Mouse (Mus musculus) large intestine, adult 2 months (tissue): ENCODE data around the gene Pgls. TPM values are rescaled to one million over a fixed set of nuclear protein-coding genes. Genes with fewer than 3 reads are reported as not detected.
A peak's percentile ranks its signal among the peaks of the same experiment; 100 is the strongest.

ENCODE experiments used
- DNase-seq: peaks from one replicate; pipeline ENCODE4 v3.0.0-alpha.2; 2012; ENCODE audit warnings: low read depth, low spot score
- WGBS: fragments of 180-500 bp; shearing (Covaris S2); methylation state at CpG from one replicate; pipeline ENCODE4 v1.1.7; 2018; 5-methylcytosine and 5-hydroxymethylcytosine counted together
- polyA plus RNA-seq: library from polyadenylated mRNA; depleted of rRNA; stranded (reverse); fragments of >200 nt; gene quantifications from 2 replicates; pipeline ENCODE4 v1.2.3, GENCODE M21; 2012

Gene Pgls
- polyA plus RNA-seq, 1 experiment, result 109 TPM

DNA sequence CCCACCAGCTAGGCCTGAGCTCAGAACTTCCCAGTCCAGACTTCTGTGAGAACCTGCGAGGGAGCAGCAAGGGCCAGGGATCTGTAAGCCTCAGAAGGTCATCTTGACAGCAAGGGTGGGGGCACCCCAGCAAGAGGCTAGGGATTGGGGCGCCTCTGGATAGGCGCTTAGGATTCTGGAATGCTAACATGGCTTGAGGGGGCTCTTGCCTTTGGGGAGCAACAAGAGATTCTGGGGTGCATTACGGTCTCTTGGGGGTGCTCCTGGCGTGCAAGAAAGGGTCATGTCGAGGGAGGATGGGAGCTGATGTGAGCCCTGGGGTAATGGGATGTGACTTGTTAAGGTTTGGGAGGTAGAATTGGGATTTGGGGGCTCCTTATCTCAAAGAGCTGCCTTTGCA is 23.0 kb upstream of the Pgls start:
- WGBS, result 30% methylated on average over 6 of the region's 6 CpGs
- no peak for DNase-seq

DNA sequence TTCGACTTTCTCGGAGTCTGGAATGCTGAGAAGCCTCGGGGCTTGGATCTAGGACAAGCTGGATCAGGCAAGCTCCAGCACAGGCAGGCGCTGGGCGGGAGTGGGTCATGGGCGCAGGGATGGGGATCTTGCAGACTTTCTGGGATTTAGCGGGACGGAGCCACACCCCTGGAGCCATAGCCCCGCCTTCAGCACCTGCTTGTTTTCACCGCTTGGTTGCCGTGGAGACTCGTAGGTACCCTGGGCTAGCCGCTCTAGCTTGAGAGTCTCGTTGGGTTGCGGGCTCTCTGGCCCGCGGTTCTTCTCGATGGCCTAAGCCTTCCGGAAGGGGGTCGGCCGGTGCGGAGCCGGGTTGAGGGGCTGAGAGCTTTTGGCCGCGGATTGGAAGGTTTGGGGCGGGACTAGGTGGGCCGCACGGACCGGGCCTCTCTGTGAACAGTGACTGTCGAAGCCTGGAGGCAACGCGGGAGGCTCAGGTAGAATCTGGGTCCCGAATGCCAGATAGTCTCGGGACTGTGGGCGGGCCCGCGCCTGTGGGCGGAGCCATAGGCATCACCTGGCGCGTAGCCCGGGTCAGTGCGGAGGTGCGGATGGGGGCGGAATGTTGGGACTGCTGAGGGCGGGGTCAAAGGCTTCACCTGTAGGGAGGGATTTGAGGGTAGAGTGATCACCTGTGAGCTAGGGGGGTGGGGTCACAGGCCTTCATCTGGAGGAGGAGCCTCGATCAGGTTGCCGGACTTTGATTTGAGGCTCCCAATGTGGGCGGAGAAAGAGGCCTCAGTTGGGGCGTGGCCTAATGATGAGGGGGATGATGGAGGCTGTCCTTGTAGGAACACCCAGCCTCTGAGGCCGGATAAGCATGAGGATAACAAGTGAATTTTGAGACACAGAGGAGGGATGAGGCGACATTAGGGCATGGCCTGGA is 22.3 kb upstream of the Pgls start:
- peak; percentile 96 for DNase-seq
- WGBS, result 2% methylated on average over 51 of the region's 51 CpGs

DNA sequence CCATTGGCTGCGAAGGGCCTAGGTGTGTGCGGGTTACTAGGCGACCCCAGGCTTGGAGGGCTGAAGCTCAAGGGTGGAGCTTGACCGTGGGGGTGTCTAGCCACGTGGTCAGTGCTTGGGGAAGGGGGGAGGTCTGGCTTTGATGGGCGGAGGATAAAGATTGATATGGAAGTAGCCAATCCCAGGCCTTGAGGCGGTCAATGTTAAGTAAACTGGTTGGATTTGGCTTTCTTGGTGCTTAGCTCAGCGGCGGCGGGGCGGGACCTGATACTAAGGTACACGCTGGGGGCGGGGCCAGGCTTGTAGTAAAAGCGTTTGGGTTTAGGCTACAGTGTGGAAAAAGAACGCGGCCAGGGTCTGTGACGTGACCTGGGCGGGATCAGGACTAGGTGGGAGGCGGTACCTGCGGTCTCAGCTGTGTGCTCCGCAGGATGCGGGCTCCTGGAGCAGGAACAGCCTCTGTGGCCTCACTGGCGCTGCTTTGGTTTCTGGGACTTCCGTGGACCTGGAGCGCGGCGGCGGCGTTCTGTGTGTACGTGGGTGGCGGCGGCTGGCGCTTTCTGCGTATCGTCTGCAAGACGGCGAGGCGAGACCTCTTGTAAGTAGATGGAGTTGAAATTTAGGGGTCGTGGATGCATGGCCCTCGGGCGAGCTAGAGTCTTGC is 21.6 kb upstream of the Pgls start:
- under 1% methylated on average over 41 of the region's 41 CpGs for WGBS
- peak; percentile 95 for DNase-seq

DNA sequence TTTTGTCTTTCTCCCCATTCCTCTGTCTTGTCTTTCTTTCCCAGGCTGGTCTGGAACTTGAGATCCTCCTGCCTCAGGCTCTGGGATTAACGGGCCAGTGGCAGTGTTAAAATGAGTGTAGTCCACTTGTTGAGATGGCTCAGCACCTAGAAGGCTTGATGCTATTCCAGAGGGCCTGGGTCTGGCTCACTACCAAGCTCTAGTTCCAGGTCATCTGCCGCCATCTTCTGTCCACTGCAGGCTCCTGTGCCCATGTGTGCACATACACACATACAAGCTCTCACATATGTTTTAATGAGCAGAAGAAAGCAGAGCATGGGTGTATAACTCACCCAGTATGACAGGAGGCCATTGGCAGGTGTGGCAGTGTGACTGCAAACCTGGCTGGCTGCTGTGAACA is 19.9 kb upstream of the Pgls start:
- DNase-seq, result no peak
- WGBS, result 64% methylated on average over 2 of the region's 2 CpGs

DNA sequence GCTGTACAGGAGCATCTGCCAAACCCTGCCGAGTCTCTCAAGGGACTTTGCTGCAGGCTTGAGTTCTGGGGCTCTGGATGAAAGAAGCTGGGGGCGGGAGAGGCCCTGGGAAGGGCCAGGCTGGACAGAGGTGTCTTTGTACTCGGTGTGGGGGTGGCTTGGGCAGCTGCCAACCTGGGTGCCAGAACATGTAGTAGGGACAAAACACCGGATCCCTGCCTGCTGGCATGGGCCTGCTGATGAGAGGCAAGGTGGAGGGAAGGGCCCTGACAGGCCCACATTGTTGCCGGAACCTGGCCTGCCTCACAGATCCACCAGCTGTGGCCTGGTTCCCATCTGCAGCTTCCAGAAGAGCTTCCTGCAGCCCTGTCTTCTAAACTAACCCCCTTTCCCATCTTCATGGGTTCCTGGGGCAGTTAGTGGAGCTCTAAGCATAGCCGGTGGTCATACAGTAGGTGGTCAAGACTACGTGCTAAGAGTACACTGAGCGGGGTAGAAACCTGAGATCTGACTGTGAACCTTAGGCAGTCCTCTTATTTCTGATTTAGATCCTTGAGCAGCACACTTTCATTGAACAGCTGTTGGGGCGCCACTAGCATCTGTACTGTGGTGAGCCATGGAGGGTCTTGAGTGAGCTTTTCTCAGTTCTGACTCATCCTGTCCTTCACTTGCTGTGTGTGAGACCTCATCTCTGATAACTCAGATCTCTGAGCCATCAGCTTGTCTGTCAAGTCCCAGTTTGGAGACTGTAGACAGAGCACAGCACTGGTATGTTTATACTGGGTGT is 18.9 kb upstream of the Pgls start:
- no peak for DNase-seq
- WGBS, result 46% methylated on average over 9 of the region's 9 CpGs

DNA sequence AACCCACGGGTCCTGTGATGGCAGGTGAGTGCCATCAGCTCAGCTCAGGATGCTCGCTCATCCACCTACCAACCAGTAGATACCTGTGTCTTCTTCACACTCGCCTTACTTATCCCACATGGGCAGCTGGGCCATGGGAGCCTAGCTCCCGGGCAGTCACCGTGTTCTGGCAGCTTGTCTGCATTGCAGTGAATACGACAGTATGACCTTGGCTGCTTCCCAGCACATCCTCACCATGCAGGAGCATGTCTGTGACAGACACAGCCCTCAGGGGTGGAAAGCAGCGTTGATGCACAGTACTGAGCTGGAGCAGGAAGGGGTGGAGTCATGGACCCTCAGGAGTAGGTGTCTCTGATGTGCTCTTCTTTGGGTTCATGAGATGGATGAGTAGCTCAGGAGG is 17.6 kb upstream of the Pgls start:
- no peak for DNase-seq
- 65% methylated on average over 7 of the region's 7 CpGs for WGBS

DNA sequence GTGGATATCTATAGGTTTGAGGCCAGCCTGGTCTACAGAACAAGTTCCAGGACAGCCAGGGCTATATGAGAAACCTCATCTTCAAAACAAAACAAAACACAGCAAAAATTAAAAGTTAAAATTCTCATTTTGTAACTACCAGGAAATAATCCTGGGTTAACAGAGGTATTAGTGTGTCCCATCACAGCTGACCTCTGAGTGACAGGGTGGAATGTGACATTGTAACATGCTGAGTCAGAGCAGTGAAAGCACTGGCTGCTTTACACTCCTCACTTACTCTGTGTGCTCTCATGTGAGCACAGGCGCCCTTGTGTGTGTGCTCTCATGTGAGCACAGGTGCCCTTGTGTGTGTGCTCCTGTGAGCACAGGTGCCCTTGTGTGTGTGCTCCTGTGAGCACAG is 17.0 kb upstream of the Pgls start:
- WGBS, result 38% methylated on average over 1 of the region's 1 CpGs

DNA sequence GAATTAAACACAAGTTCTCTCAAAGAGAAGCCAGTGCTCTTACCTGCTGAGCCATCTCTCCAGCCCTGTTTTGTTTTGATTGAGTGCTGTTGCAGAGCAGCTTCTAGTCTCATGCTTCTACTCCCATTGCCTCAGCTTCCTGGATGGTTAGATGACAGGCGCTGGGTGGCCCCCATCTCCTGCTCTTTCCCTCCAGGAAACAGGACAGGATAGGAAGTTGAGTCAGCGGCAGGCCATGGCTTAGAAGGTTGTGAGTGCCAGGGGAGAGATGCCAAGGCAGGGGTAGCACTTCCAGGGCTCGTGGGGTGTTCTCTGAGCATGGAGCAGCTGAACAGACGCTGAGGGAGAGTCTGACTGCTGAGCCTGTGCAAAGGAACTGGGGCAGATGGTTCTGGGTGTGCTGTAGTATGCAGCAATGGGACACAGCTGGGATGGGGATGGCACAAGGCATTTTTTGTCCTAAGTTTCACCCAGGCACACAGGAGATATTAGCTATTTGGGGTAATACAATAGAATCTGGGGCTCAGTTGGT is 14.1 kb upstream of the Pgls start:
- WGBS, result 81% methylated on average over 4 of the region's 4 CpGs
- no peak for DNase-seq

More for the DNA sequence above, 17.0 kb upstream of the Pgls start:
- DNase-seq, result no peak

DNA sequence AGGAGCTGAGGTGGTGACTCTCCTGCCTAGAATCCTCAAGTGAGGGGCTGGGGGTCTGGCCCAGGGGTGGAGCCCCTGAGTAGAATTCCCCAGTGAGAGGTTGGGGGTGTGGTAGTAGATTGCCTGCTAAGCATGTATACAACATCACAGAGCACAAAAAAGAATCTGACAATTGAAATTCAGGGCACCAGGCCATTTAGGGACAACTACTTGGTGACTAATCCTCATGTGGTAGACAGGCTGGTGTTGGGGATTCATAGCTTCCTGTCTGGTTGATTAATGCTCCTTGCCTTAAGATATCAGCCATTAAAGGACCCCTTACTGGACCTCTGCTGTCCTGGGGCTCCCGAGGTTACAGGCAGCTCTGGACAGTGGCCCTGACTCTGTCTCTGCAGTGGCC is 13.0 kb upstream of the Pgls start:
- WGBS, result 81% methylated on average over 1 of the region's 1 CpGs
- no peak for DNase-seq

DNA sequence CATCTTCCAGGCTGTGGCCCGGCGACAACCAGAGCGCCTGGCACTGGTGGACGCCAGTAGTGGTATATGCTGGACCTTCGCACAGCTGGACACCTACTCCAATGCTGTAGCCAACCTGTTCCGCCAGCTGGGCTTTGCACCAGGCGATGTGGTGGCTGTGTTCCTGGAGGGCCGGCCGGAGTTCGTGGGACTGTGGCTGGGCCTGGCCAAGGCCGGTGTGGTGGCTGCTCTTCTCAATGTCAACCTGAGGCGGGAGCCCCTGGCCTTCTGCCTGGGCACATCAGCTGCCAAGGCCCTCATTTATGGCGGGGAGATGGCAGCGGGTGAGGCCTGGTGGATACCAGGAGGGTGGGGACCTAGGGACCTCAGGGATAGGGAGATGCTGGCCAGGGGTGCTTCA is 12.5 kb upstream of the Pgls start:
- DNase-seq, result no peak
- WGBS, result 71% methylated on average over 14 of the region's 14 CpGs

DNA sequence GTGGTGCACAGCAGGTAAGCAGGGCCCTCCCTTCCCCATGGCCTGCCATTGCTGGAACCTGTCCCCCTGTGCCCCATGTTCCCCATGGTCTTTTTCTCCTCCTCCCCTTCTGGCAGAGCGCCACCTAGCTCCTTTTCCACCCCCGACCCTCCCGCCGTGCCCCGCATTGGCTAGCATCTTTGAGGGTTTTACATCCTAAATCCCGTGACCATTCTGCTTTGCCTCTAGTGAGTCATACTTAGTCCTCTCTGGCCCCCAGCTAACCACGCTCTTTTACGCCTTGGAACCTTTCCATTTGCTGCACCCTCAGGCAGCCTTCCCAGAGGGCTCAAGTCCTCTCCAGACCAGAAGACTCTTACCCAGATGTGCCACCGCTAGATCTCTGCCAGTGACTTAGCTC is 11.8 kb upstream of the Pgls start:
- 71% methylated on average over 9 of the region's 9 CpGs for WGBS
- no peak for DNase-seq

DNA sequence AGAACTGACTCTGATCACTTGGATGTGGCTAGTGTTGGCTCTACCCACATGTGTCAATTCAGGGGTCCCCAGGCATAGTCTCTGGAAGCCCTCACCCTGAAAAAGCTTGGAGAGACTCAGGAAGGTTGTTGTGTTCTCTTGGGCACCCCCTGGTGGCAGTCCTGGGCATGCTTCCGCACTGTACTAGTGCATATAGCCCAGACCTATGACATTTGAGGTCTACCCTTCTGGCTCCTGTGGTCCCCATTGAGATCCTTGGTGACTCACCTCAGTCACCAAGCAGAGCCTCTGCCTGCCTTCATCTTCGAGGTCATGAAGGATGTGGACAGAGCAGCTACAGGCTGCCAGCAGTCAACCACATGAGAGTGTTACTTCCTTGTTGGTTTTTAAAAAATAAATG is 5.1 kb upstream of the Pgls start:
- 70% methylated on average over 2 of the region's 2 CpGs for WGBS
- no peak for DNase-seq

DNA sequence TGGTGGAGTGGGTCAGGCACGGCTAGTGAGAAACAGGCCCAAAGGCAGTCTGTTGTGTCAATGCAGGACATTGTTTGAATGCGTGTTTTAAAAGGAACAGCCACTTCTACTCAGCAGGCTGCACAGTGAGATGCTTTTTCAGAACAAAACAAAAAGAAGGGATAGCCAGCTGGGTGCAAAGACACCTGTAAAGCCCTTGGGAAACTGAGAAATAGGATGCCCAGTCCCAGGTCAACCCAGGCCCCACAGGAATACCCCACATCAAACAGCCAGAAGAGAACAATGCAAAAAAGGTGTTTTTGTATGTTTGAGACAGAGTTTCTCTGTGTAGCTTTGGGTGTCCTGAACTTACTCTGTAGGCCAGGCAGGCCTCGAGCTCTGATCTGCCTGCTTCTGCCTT is 3.2 kb upstream of the Pgls start:
- DNase-seq, result no peak
- 81% methylated on average over 3 of the region's 3 CpGs for WGBS

DNA sequence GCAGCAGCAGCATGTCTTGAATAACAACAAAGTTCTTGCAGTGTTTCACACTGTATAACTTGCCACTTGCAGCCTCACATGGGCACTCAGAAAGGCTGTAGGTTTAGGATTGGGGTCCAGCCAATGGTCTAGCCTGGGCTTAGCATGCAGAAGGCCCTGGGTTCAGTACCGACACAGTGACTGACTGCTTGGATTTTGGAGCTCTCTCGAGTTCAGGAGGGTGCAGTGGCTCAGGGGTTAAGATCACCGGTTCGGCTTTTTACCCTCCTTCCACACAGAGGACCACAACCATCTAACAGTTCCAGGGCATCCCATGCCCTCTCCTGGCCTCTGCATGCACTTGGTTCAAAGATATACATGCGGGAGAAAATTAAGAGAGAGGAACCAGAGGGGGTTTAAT is 959 bp upstream of the Pgls start:
- DNase-seq, result no peak
- WGBS, result 21% methylated on average over 5 of the region's 5 CpGs

DNA sequence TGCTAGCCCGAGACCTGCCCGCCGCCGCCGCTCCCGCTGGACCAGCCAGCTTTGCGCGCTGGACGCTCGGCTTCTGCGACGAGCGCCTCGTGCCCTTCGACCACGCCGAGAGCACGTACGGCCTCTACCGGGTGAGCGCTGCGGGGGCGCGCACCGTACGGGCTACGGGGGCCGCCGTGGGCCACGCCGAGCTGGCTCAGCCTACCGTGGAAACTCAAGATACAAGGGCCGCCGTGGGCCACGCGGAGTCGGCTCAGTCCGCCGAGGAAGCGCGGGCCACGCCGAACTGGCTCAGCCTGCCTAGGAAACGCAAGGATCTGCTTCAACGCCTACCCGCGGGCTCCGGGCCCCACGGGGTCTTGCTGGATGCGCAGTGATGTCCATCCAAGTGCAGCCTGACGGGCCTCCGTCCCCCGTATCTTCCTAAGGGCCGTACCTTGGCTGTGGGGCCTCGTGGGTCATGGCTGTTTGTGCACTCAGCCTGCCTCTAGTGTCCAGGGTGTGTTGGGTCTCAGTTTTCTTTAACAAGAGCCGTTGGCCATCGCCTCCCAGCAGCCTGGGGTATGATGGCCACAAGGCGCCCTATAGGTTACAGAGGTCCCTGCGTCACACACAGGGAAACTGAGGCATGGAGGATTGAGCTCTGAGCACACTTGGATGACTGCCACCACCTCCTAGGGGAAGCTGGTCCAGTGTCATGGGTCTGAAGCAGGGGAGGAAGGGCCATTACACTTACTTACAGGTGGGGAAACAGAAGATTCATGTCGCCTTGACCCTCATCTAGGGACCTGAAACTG is 596 bp downstream of the Pgls start:
- no peak for DNase-seq
- WGBS, result 3% methylated on average over 60 of the region's 60 CpGs

DNA sequence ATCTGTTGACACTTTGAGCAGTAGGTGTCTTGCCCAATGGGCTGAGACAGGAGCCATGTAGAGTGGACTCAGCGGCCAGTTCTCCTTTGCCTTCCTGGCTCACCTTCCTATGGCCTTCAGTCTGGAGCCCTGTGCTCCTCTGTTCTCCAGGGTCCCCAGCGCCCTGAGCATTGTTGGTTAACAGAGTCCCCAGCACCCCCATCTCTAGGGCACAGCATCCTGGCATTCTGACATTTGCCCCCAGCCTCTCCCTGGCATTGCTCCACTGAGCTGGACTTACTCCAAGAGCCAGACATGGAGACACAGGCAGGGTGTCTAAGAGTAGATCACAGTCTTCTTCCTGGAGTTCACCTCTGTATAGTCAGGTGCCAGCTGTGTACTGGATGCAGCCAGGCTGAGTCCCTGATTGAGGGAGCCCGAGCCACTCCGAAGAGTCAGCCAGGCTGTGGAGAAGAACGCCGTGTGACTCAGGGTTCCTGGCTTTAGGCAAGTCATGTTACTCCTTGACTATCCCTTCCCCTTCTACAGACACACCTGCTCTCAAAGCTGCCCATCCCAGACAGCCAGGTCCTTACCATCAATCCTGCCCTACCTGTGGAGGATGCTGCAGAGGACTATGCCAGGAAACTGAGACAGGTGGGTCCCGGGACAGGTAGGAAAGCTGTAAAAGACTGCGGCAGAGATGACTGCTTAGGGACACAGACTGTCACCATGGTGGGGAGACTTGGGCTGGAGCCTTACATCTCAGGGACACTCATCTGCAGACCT is 1.8 kb downstream of the Pgls start:
- no peak for DNase-seq

DNA sequence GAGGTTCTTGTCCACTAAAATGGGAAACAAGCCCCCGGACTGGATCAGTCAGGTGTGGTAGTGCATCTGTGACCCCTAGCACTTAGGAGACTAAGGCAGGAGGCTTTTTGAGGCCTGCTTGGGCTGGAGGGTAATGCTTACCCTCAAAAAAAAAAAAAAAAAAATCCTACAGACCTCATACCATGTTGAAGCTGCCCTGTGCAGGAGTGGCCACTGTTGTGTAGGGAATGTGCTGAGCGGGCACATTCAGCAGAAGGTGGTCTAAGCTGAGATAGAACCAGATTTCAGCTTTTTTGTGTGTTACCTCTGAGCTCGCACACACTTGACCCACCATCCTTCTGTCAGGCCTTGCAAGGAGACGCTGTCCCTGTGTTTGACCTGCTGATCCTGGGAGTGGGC is 2.3 kb downstream of the Pgls start:
- WGBS, result 95% methylated on average over 4 of the region's 4 CpGs

More for the DNA sequence above, 1.8 kb downstream of the Pgls start:
- 92% methylated on average over 8 of the region's 8 CpGs for WGBS

DNA sequence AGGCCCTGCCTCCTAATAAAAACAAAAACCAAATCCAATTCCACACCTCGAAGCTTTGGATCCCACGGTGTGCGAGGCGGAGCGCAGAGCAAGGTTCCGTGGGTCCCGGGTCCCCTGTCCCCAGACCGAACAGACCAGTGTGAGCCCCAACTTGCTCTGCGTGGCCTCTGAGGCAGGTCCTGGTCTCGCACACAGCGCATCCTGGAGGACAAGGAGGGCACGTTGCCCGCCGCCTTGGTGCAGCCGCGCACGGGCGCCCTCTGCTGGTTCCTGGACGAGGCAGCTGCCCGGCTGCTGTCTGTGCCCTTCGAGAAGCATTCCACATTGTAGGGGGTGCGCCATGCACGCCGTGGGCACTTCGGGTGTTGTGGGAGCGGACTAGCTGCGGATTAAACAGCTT is 3.9 kb downstream of the Pgls start:
- 8% methylated on average over 27 of the region's 27 CpGs for WGBS
- no peak for DNase-seq

More for the DNA sequence above, 2.3 kb downstream of the Pgls start:
- no peak for DNase-seq

DNA sequence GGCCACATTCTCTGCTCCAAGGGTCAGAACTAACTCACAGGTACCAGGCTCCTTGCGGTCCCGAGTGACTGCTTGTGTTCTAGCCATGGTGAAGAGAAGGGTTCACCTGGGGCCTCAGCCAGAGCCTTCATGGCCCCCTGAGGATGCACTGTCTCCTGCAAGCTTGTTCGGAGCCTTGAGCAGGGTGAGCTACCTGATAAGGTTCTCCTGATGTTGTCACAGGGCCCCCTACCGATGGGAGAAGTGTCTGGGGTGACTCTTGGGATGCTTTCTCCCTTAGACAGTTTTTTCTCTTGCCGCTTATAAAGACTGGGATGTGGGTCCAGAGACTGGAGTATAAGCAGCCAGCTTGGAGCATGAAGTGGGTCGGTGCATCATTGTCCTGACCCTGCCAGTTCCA is 4.4 kb downstream of the Pgls start:
- WGBS, result 55% methylated on average over 6 of the region's 6 CpGs
- DNase-seq, result no peak
